Mouse (Mus musculus): ENCODE results near the gene Gm11437.
A peak's percentile ranks its signal among the peaks of the same experiment; 100 is the strongest.

Gene Gm11437

GRCm38 (mm10) chr11:84167046-84167526 is at the start of gene Gm11437:
Gene Gm11437 (minus strand): TSS chr11:84167476.
- DNase-seq, result no peak

GRCm38 (mm10) chr11:84210876-84211275 is 43.6 kb upstream of the Gm11437 start:
- DNase-seq, result no peak

GRCm38 (mm10) chr11:84205776-84206175 is 38.5 kb upstream of the Gm11437 start:
- no peak for DNase-seq

- no peak for DNase-seq
Measured at GRCm38 (mm10) chr11:84197607-84198402, 30.5 kb upstream of the Gm11437 start.

- DNase-seq, result no peak
Measured at GRCm38 (mm10) chr11:84194751-84195150, 27.5 kb upstream of the Gm11437 start.

GRCm38 (mm10) chr11:84193249-84193648 is 26.0 kb upstream of the Gm11437 start:
- no peak for DNase-seq

GRCm38 (mm10) chr11:84190581-84191233 is 23.4 kb upstream of the Gm11437 start:
- no peak for DNase-seq

- DNase-seq, result no peak
Measured at GRCm38 (mm10) chr11:84188530-84188929, 21.3 kb upstream of the Gm11437 start.

GRCm38 (mm10) chr11:84181286-84181685 is 14.0 kb upstream of the Gm11437 start:
- no peak for DNase-seq

GRCm38 (mm10) chr11:84179954-84180598 is 12.8 kb upstream of the Gm11437 start:
- peak; percentile 61 for DNase-seq

- peak; percentile 93 for DNase-seq
Measured at GRCm38 (mm10) chr11:84179226-84179953, 12.1 kb upstream of the Gm11437 start.

GRCm38 (mm10) chr11:84178571-84178970 is 11.3 kb upstream of the Gm11437 start:
- no peak for DNase-seq

- DNase-seq, result no peak
Measured at GRCm38 (mm10) chr11:84172539-84173435, 5.5 kb upstream of the Gm11437 start.

GRCm38 (mm10) chr11:84168701-84169288 is 1.5 kb upstream of the Gm11437 start:
- peak; percentile 24 for DNase-seq

- DNase-seq, result no peak
Measured at GRCm38 (mm10) chr11:84164561-84164960, 2.7 kb downstream of the Gm11437 start.

- no peak for DNase-seq
Measured at GRCm38 (mm10) chr11:84164123-84164522, 3.2 kb downstream of the Gm11437 start.

GRCm38 (mm10) chr11:84156535-84157262 is 10.6 kb downstream of the Gm11437 start:
- DNase-seq, result no peak

GRCm38 (mm10) chr11:84150884-84151283 is 16.4 kb downstream of the Gm11437 start:
- no peak for DNase-seq

GRCm38 (mm10) chr11:84146081-84146480 is 21.2 kb downstream of the Gm11437 start:
- DNase-seq, result no peak

GRCm38 (mm10) chr11:84145201-84145798 is 22.0 kb downstream of the Gm11437 start:
- no peak for DNase-seq
